In genomic region chr11:78550168-78551058, GRCm38 (mm10) we compare ENCODE assay signal across 8 mouse cellular contexts. TPM values are rescaled to one million over a fixed set of nuclear protein-coding genes. Genes with fewer than 3 reads are reported as not detected.
A peak's percentile ranks its signal among the peaks of the same experiment; 100 is the strongest.
DNase-seq lines count a peak whose midpoint lies in the region; ATAC-seq lines count a peak whose summit lies in the region.

Tmem97 (minus strand) TSS chr11:78550777.

- peak within 1 kb of the TSS; percentile 65 for H3K9ac ChIP-seq in hindbrain, embryonic 12.5 days

- peak within 1 kb of the TSS; percentile 79 for H3K4me2 ChIP-seq in hindbrain, embryonic 12.5 days (replicated peaks)

- DNase-seq in NIH3T3 (ENCODE audit: low read depth) = peak; percentile 98
- DNase-seq in cerebellum, postnatal 10 days = peak; percentile 96 to 98
- peak; percentile 96 to 98 for DNase-seq in frontal cortex, postnatal 10 days (ENCODE audit: low spot score in 2 of 2)
- DNase-seq in layer of hippocampus, postnatal 14 days (ENCODE audit: low spot score in 2 of 2) = peak; percentile 92 to 98
- peak; percentile 95 for DNase-seq in lung, postnatal 14 days
- peak; percentile 81 for DNase-seq in retina, adult 2 months (ENCODE audit: low read depth, low spot score)
- DNase-seq in thymus, postnatal 36 days = peak; percentile 92 to 96

- peak; percentile 100 for ATAC-seq in hindbrain, embryonic 12.5 days (ENCODE audit: low FRiP score)

- peak within 1 kb of the TSS; percentile 56 for H3K4me3 ChIP-seq in hindbrain, embryonic 12.5 days

- peaks cover 3% of the 10 kb centered on the region; the same call in 1 of the 2 replicates for H3K36me3 ChIP-seq in hindbrain, embryonic 12.5 days

- peaks cover 24% of the 10 kb centered on the region for H3K4me1 ChIP-seq in hindbrain, embryonic 12.5 days

- H3K9me3 ChIP-seq in hindbrain, embryonic 12.5 days (replicated peaks) = peaks cover 5% of the 10 kb centered on the region; the same call in 1 of the 2 replicates

- WGBS in hindbrain, embryonic 12.5 days = under 1% methylated on average over 60 of the region's 60 CpGs

- H3K27ac ChIP-seq in hindbrain, embryonic 12.5 days = peak within 1 kb of the TSS; percentile 81

- no peaks in the 10 kb centered on the region for H3K27me3 ChIP-seq in hindbrain, embryonic 12.5 days

RNA-seq across cellular contexts. Expression of gene Tmem97, which starts in this region (rescaled TPM):
- polyA plus RNA-seq in hindbrain, embryonic 12.5 days (2016; fragmentation: Nextera tagmentation; extraction: Ambion mirVana) = 44.2 and 47.3 TPM in 2 replicates
- total RNA-seq in layer of hippocampus, postnatal 14 days (2021) = 10 to 100 TPM; 13.3 to 19.0 TPM

Comparison
In these comparisons a context has a peak if more than half of its experiments do, and no peak if none do; other contexts are left out.
1. Peak in every context shown above with its lines: DNase-seq, ATAC-seq, H3K4me3 ChIP-seq and H3K27ac ChIP-seq.